Mouse (Mus musculus): ENCODE measurements at regions not wholly inside any gene's neighbourhood (a gene's known extent, or its start where the extent isn't known, plus 50 kb on each side); places are given as distances from the start of the nearest gene placed in this dataset.

DNA sequence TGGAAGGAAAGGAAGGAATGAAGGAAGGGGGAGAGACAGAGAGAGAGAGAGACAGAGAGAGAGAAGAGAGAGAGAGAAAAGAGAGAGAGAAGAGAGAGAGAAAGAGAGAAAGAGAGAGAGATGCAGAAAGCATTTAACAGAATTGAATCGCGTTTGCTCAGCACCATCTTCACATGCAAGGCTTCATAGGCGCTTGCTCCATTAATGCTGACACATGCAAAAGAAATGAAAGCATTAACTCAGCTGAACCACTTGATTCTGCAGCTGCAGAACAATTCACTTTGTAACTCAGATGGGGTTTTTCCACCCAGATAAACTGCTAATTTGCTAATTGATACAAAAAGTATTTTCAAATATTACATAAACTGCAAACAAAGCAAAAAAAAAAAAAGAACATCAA is 1231.9 kb upstream of the Nr2f1 start:
- Histone ChIP-seq H3K9ac (ENCODE audit: control insufficient read depth, low read depth, low read length, poor library complexity, severe bottlenecking) (no peak overlapping the region), H3K27me3 (ENCODE audit: control insufficient read depth in 1 of 2, insufficient read depth in 2 of 2, low read length in 2 of 2) (no peaks in the 10 kb centered on the region; a peak in 1 of 4 replicates), H3K9me3 (replicated peaks; ENCODE audit: insufficient read depth, low read length) (no peaks in the 10 kb centered on the region), H3K27ac (ENCODE audit: control insufficient read depth, low read depth, low read length) (no peak overlapping the region), H3K4me3 (ENCODE audit: control insufficient read depth in 1 of 2, insufficient read depth in 1 of 2, low read depth in 2 of 2, low read length in 2 of 2) (no peak overlapping the region), H3K36me3 (ENCODE audit: control insufficient read depth in 1 of 2, insufficient read depth in 2 of 2, low read length in 2 of 2) (no peaks in the 10 kb centered on the region), H3K4me1 (ENCODE audit: control insufficient read depth in 1 of 2, insufficient read depth in 2 of 2, low read length in 2 of 2) (no peaks in the 10 kb centered on the region), H3K79me2 (ENCODE audit: control insufficient read depth, insufficient read depth, low read length, poor library complexity) (no peaks in the 10 kb centered on the region)
- no peak for TF ChIP-seq MAFK (IDR thresholded peaks at IDR 0.05; ENCODE audit: borderline replicate concordance, low read depth, low read length)
- TF ChIP-seq RAD21 (IDR thresholded peaks at IDR 0.05; ENCODE audit: low read depth, low read length) = no peak
- TF ChIP-seq TAL1 (IDR thresholded peaks at IDR 0.05; ENCODE audit: low read length) = no peak
- TF ChIP-seq USF1 (IDR thresholded peaks at IDR 0.05; ENCODE audit: low read depth, low read length) = no peak
- no peak for TF ChIP-seq ZNF384 (IDR thresholded peaks at IDR 0.05; ENCODE audit: low read depth, low read length)
- no peak for TF ChIP-seq GATA1 (IDR thresholded peaks at IDR 0.05; ENCODE audit: low read depth, low read length)
- TF ChIP-seq POLR2AphosphoS2 (IDR thresholded peaks at IDR 0.05; ENCODE audit: low read length) = no peak
- no peak for TF ChIP-seq CTCF (IDR thresholded peaks at IDR 0.05 in 2 of 3, conservative IDR thresholded peaks at IDR 0.05 in 1 of 3; ENCODE audit: control insufficient read depth in 1 of 3, insufficient read depth in 1 of 3, low read depth in 2 of 3, low read length in 3 of 3, poor library complexity in 1 of 3, severe bottlenecking in 1 of 3)
- TF ChIP-seq BHLHE40 (IDR thresholded peaks at IDR 0.05; ENCODE audit: borderline replicate concordance, low read depth, low read length) = no peak
- DNase-seq (ENCODE audit: low read depth, low spot score) = no peak

DNA sequence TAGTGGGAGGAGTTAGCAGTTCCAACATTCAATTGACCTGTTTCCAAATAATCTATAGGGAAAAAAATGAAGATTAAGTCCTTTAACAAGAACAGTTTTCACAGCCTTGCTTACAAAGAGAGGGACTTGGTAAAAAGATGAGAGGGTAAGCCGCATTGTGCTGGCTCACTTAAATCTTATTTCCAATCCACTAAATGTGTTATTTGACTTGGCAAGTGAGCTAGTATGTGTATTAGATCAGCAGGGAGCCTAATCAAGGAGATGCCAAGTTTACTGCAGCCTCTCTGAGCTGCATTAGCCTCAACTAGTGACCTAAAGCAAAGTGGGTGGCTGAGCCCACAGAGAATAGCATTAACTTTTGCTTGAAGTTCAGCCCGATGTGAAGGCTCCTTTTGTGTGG is 1231.4 kb upstream of the Nr2f1 start:
- no peak overlapping the region for H3K9ac ChIP-seq (ENCODE audit: control insufficient read depth, low read depth, low read length, poor library complexity, severe bottlenecking)
- no peak overlapping the region for H3K4me3 ChIP-seq (ENCODE audit: control insufficient read depth in 1 of 2, insufficient read depth in 1 of 2, low read depth in 2 of 2, low read length in 2 of 2)
- H3K36me3 ChIP-seq (ENCODE audit: control insufficient read depth in 1 of 2, insufficient read depth in 2 of 2, low read length in 2 of 2) = no peaks in the 10 kb centered on the region
- no peaks in the 10 kb centered on the region for H3K79me2 ChIP-seq (ENCODE audit: control insufficient read depth, insufficient read depth, low read length, poor library complexity)
- no peak for DNase-seq (ENCODE audit: low read depth, low spot score)
- H3K27ac ChIP-seq (ENCODE audit: control insufficient read depth, low read depth, low read length) = no peak overlapping the region
- no peaks in the 10 kb centered on the region; a peak in 1 of 4 replicates for H3K27me3 ChIP-seq (ENCODE audit: control insufficient read depth in 1 of 2, insufficient read depth in 2 of 2, low read length in 2 of 2)
- no peaks in the 10 kb centered on the region for H3K9me3 ChIP-seq (replicated peaks; ENCODE audit: insufficient read depth, low read length)
- no peak for TF ChIP-seq RAD21 (IDR thresholded peaks at IDR 0.05; ENCODE audit: low read depth, low read length)
- TF ChIP-seq ZKSCAN1 (IDR thresholded peaks at IDR 0.05; ENCODE audit: low read depth, low read length) = no peak
- no peak for TF ChIP-seq ZC3H11A (IDR thresholded peaks at IDR 0.05; ENCODE audit: low read depth, low read length)
- TF ChIP-seq POLR2AphosphoS5 (IDR thresholded peaks at IDR 0.05; ENCODE audit: borderline replicate concordance, low read depth, low read length) = no peak
- TF ChIP-seq MYB (IDR thresholded peaks at IDR 0.05; ENCODE audit: low read depth, low read length) = no peak
- TF ChIP-seq CTCF (IDR thresholded peaks at IDR 0.05 in 2 of 3, conservative IDR thresholded peaks at IDR 0.05 in 1 of 3; ENCODE audit: control insufficient read depth in 1 of 3, insufficient read depth in 1 of 3, low read depth in 2 of 3, low read length in 3 of 3, poor library complexity in 1 of 3, severe bottlenecking in 1 of 3) = no peak
- TF ChIP-seq USF1 (IDR thresholded peaks at IDR 0.05; ENCODE audit: low read depth, low read length) = no peak
- TF ChIP-seq EP300 (IDR thresholded peaks at IDR 0.05; ENCODE audit: low read depth in 1 of 2, low read length in 2 of 2) = no peak
- TF ChIP-seq GATA1 (IDR thresholded peaks at IDR 0.05; ENCODE audit: low read depth, low read length) = no peak
- TF ChIP-seq ELF1 (IDR thresholded peaks at IDR 0.05; ENCODE audit: low read depth, low read length) = no peak
- H3K4me1 ChIP-seq (ENCODE audit: control insufficient read depth in 1 of 2, insufficient read depth in 2 of 2, low read length in 2 of 2) = no peaks in the 10 kb centered on the region

Measured in MEL (cell line).